Mouse (Mus musculus) mesoderm, embryonic 11.5 days (tissue): ENCODE data around the gene Ruvbl2.
"Not testable (repeated sequence)": the region's sequence is repeated elsewhere in the genome, so short reads cannot be mapped to it uniquely, and the experiment has no call there.

Experiments used
- DNase-seq: peaks from one replicate; pipeline ENCODE4 v3.0.0-alpha.2; 2012; ENCODE audit warnings: low read depth, low spot score

Ruvbl2 gene

DNA sequence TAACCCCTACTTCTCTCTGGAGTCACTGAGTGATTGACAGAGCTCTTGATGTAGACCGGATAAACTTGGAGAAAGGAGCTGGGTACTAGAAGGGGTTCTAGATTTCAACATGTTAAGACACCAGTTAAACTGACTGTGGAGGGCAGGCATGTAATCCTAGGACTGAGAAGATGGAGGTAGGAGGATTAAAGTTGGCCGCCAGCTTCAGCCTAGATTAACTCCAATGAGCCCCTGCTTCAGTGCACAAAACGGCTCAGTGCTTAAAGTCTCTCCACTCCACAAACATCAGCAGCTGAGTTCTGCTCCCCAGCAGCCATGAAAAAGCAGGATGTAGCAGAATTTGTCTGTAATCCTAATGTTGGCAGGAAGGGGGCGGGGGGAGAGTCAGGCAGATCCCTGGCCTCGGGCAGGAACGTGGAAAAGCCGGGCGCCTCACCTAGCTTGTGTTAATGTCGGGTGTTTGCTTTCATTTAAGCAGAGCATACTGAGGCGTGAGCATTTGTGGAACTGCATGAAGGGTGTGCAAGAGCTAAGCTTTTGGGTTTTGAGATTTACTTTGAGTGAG, 36.3 kb downstream of the Ruvbl2 start:
- DNase-seq = no peak

DNA sequence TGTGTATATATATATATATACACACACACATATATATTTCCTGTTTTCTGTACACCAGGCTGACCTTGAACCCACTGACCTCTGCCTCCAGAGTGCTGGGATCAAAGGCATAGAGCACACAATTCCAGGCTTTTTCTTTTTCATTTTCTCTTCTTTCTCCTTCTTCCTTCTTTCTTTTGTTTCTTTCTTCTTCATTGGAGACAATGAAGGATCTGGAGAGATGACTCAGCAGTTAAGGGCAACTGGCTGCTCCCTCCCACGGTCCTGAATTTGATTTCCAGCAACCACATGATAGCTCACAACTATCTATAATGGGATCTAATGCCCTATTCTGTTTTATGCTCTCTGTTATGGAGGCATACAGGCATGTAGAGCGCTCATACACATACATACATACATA, 41.1 kb downstream of the Ruvbl2 start:
- DNase-seq = no peak

DNA sequence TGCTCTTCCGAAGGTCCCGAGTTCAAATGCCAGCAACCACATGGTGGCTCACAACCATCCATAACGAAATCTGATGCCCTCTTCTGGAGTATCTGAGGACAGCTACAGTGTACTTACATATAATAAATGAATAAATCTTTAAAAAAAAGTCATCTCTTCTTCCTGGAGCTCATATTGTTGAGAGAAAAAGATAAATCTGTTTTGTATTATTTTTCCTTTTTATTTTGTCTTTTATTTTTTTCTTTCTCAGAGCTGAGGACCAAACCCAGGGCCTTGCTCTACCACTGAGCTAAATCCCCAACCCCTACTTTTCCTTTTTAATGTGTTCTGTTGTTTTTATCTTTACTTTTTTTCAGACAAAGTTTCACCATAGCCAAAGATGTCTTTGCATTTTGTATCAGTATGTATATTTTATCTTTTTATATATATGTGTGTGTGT, 41.5 kb downstream of the Ruvbl2 start:
- DNase-seq = not testable (repeated sequence)

DNA sequence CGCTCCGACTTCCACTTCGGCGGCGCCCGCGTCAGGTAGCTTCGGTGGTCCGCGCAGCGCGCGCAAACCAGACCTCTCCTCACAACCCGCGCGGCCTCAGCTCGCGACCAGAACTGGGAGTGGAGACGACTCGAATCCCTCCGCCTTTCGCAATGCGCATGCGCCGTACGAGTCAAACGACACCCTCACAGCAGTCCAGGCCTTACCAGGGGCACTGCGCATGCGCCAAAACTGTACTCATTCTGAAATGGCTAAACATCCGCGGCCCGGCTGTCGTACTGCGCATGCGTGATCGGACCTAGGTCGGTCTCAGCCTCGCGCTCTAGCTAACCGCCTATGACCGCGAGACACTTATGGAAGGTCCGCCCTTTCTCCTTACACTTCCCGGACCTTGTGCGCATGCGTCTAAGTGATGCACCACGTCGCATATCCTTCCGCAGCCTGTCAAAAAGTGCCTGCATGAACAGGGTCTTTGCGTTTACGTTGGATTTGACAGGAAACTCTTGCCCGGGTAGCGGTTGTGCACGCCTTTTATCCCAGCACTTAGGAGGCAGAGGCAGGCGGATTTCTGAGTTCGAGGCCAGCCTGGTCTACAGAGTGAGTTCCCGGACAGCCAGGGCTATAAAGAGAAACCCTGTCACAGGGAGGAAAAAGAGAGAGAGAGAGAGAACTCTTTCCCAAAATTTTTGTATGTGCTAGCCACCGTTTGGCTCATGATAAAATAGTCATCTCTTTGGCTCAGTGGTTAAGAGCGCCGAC, 42.1 kb downstream of the Ruvbl2 start, which contains the start of gene Snrnp70:
Gene Snrnp70, minus strand, starts transcription at position 165 of the 759 bp plus-strand sequence.
- DNase-seq = peak; percentile 100

DNA sequence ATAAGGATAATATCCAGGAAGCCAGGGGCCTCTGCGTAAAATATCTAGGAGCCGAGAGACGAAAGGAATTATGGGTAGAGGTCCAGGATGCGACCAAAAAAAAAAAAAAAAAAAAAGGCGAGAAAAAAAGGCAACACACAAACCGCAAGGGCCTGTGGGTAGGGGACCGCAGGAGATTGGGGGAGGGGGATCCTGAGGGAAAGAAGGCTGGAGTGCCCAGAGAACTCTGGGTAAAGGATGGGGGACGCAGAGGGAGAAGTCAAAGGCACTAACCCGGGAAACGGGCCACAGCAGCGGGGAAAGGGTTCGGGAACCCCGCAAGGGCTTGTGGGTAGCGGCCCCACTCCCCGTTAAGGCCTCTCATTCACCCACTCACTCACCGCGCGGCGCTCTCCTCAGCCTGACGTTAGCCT, 42.8 kb downstream of the Ruvbl2 start:
- peak; percentile 84 for DNase-seq

DNA sequence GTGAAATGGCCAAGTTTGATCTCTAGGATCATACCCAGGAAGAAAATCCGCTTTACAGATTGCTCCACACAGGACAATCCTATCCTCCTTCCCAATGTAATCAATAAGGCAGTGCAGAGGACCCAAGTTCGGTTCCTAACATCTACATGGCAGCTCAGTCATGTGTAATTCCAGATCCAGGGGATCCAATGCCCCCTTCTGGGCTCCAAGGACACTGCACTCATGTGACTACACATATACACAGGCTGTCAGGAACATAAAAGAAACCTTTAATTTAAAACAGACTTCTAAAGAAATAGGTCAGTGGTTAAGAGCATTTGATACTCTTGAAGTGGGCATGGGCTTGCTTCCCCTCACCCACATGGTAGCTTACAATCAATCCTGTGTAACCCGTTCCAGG, 51.8 kb downstream of the Ruvbl2 start:
- no peak for DNase-seq

DNA sequence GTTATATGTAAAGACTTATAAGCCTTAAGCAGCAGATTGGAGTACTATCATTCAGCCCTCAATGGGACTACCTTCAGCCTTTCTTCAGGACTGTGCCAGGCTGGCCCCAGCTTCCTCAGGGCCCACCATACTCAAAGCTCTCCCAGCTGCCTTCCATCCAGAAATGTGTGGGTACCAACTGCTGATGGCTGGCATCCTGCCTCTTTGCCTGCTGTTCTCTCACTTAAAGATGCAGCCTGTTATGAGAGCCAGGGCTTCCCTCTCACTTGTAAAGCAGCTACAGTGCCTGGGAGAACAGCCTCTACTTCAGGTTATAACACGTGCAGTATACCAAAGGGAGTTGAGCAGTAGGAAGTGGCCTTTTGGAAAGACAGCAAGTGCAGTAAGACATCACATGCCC, 61.8 kb downstream of the Ruvbl2 start:
- DNase-seq = no peak

DNA sequence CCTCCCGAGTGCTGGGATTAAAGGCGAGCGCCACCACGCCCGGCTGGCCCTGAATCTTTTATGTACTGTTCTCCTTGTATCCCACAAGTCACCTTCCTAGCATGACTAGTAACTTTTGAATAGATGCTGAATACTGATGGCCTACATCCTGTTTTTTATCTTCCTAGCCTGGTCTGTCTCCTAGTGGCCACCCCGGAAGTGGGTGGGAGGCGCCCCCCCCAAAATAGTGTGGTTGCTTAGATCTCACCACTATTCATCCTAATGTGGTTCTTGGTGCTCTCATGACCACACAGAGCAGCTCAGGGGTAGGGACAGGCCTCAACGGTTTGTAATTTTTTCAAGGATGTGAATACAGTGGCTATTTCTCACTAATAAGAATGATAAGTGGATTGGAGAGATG, 63.3 kb downstream of the Ruvbl2 start:
- DNase-seq = no peak

DNA sequence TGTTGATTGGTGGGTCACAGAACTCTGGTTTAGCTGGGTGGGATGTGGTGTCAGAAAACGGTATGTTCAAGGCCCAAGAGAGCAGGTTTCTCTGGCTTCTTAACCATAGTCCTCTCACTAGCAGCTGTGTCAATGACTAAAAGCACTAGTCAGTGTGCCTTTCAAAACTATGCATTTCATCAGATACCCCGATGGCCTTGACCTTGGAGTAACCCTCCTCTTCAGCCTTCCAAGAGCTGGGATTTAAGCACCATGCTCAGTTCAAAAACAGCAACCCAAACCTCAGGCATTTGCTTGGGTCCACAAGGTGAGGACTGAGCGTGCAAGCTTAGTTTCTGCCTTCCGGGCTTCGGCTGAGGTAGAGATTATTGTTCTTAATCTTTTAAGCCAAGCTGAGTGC, 65.5 kb downstream of the Ruvbl2 start:
- DNase-seq = no peak
